Mouse (Mus musculus) heart, embryonic 10.5 days (tissue): ENCODE measurements around the gene Olfr686. TPM values are rescaled to one million over a fixed set of nuclear protein-coding genes. Genes with fewer than 3 reads are reported as not detected.

Source experiments
- DNase-seq: peaks from one replicate; pipeline ENCODE4 v3.0.0-alpha.2; 2017; ENCODE audit warnings: low spot score
- H3K27ac ChIP-seq: fragments of 300-500 bp; sonication (generic); 2 replicates; pipeline ENCODE4 v1.5.1; 2016; ENCODE audit warnings: mild to moderate bottlenecking
- H3K27me3 ChIP-seq: fragments of 300-500 bp; sonication (generic); 2 replicates; pipeline ENCODE4 v1.6.1; 2016; ENCODE audit warnings: mild to moderate bottlenecking; ENCODE audit not compliant: poor library complexity, insufficient read depth, severe bottlenecking
- H3K36me3 ChIP-seq: fragments of 300-500 bp; sonication (generic); 2 replicates; pipeline ENCODE4 v1.6.1; 2016; ENCODE audit warnings: mild to moderate bottlenecking, moderate library complexity
- H3K4me1 ChIP-seq: fragments of 300-500 bp; sonication (generic); 2 replicates; pipeline ENCODE4 v1.6.1; 2016; ENCODE audit warnings: mild to moderate bottlenecking
- H3K4me3 ChIP-seq: fragments of 300-500 bp; sonication (generic); 2 replicates; pipeline ENCODE4 v1.5.1; 2016; ENCODE audit warnings: mild to moderate bottlenecking, moderate library complexity
- H3K9me3 ChIP-seq: fragments of 300-500 bp; sonication (generic); 2 replicates; pipeline ENCODE4 v1.6.1; 2016; ENCODE audit warnings: mild to moderate bottlenecking, moderate library complexity
- WGBS: fragments of 180-500 bp; shearing (Covaris S2); methylation state at CpG from one replicate; pipeline ENCODE4 v1.1.7; 2016; 5-methylcytosine and 5-hydroxymethylcytosine counted together
- polyA plus RNA-seq: library from polyadenylated mRNA; unstranded; fragments of >200 nt; fragmentation: Nextera tagmentation; extraction: Ambion mirVana; gene quantifications from 2 replicates; pipeline ENCODE4 v1.2.1, GENCODE M21; 2016

The Olfr686 gene
- not detected in 2 replicates for polyA plus RNA-seq

DNA sequence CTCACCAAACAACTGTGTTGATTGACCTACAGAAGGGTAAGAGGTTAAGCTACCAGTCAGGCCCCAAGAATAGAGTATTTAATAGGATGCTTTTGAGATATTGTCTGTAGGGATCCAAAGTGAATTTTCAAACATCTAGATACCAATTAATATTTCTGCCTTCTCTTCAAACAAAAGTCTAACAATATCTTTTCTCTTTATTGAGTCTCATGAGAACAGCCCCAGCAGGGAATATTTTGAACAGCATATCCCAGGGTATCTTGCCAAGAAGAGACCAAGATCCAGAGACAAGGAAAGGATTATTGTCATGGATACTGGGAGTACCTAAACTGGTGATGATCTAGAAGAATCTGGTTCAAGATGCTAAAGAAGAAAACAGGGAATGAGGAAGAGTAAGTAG lies at the start of gene Olfr686:
Olfr686 (minus strand) TSS at position 101 of the 400 bp plus-strand sequence.
- no peaks in the 10 kb centered on the region for H3K9me3 ChIP-seq
- no peaks in the 10 kb centered on the region for H3K4me1 ChIP-seq
- DNase-seq, result no peak
- no peaks in the 10 kb centered on the region for H3K27me3 ChIP-seq
- H3K27ac ChIP-seq, result no peak within 1 kb of the TSS
- no peak within 1 kb of the TSS for H3K4me3 ChIP-seq
- no peaks in the 10 kb centered on the region for H3K36me3 ChIP-seq

GRCm38 (mm10) chr7:105256656-105257055 lies 49.4 kb upstream of the Olfr686 start:
- Histone ChIP-seq H3K4me1 (no peaks in the 10 kb centered on the region), H3K27me3 (no peaks in the 10 kb centered on the region), H3K27ac (no peak overlapping the region), H3K36me3 (no peaks in the 10 kb centered on the region), H3K4me3 (no peak overlapping the region), H3K9me3 (no peaks in the 10 kb centered on the region)
- 58% methylated on average over 5 of the region's 5 CpGs for WGBS
- DNase-seq, result no peak

- H3K4me3 ChIP-seq, result no peak overlapping the region
- WGBS, result 70% methylated on average over 1 of the region's 1 CpGs
- DNase-seq, result no peak
- no peaks in the 10 kb centered on the region for H3K36me3 ChIP-seq
- H3K9me3 ChIP-seq, result no peaks in the 10 kb centered on the region
- no peaks in the 10 kb centered on the region for H3K4me1 ChIP-seq
- H3K27me3 ChIP-seq, result no peaks in the 10 kb centered on the region
- H3K27ac ChIP-seq, result no peak overlapping the region
Measured at GRCm38 (mm10) chr7:105248197-105248596, 40.9 kb upstream of the Olfr686 start.

GRCm38 (mm10) chr7:105247671-105248070 lies 40.4 kb upstream of the Olfr686 start:
- no peak overlapping the region for H3K27ac ChIP-seq
- no peak overlapping the region for H3K4me3 ChIP-seq
- H3K36me3 ChIP-seq, result no peaks in the 10 kb centered on the region
- DNase-seq, result no peak
- no peaks in the 10 kb centered on the region for H3K4me1 ChIP-seq
- H3K9me3 ChIP-seq, result no peaks in the 10 kb centered on the region
- no peaks in the 10 kb centered on the region for H3K27me3 ChIP-seq
- WGBS, result 81% methylated on average over 3 of the region's 3 CpGs

DNA sequence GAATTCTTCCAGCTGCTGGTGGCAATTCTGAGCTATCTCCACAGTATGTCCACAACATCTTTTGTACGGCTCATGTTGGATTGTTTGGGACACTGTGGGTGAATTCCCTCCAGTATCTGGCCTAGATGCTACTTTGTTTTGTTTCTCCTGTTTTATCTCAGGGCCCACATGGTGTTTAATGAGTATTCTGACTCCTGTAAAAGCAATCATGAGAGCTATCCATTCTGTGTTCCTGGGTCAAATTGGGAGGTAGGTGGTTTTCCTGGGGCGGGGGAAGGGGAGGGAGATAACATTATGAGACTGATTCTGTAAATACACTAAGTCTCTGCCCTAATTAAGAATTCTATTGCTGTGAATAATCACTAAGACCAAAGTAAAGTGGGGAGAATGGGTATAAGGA lies 22.1 kb upstream of the Olfr686 start:
- WGBS, result 65% methylated on average over 2 of the region's 2 CpGs
- Histone ChIP-seq H3K4me1 (no peaks in the 10 kb centered on the region), H3K36me3 (no peaks in the 10 kb centered on the region), H3K9me3 (no peaks in the 10 kb centered on the region), H3K27ac (no peak overlapping the region), H3K27me3 (no peaks in the 10 kb centered on the region), H3K4me3 (no peak overlapping the region)
- DNase-seq, result no peak

- H3K4me3 ChIP-seq, result no peak overlapping the region
- no peaks in the 10 kb centered on the region for H3K27me3 ChIP-seq
- no peaks in the 10 kb centered on the region for H3K9me3 ChIP-seq
- WGBS, result 63% methylated on average over 1 of the region's 1 CpGs
- H3K4me1 ChIP-seq, result no peaks in the 10 kb centered on the region
- no peak for DNase-seq
- no peak overlapping the region for H3K27ac ChIP-seq
- no peaks in the 10 kb centered on the region for H3K36me3 ChIP-seq
Measured at GRCm38 (mm10) chr7:105228138-105228537, 20.9 kb upstream of the Olfr686 start.

GRCm38 (mm10) chr7:105226703-105227102 lies 19.4 kb upstream of the Olfr686 start:
- Histone ChIP-seq H3K27me3 (no peaks in the 10 kb centered on the region), H3K4me3 (no peak overlapping the region), H3K36me3 (no peaks in the 10 kb centered on the region), H3K4me1 (no peaks in the 10 kb centered on the region), H3K9me3 (no peaks in the 10 kb centered on the region), H3K27ac (no peak overlapping the region)
- no peak for DNase-seq

DNA sequence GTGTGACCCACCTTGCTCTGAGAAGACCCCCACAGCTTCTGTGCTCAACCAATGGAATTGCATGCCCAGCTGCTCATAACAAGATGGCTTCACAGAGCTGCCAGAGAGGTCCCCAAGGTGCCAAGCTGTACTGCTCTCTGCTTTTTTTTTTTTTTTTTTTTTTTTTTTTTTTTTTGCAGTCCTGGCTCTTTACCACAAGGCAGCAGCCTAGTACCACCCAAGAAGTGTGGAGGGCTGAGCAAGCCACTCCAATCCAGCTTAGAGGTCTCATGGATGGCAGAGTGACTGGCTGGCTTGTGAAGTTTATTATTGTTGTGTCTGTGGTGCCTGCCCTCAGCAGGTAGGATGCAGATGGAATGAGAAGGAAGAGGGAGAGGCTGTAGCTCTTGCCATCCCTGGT lies 18.8 kb upstream of the Olfr686 start:
- H3K4me1 ChIP-seq, result no peaks in the 10 kb centered on the region

GRCm38 (mm10) chr7:105218281-105218680 lies 11.0 kb upstream of the Olfr686 start:
- H3K27ac ChIP-seq, result no peak overlapping the region
- no peaks in the 10 kb centered on the region for H3K36me3 ChIP-seq
- H3K4me3 ChIP-seq, result no peak overlapping the region
- no peaks in the 10 kb centered on the region for H3K9me3 ChIP-seq
- DNase-seq, result no peak
- no peaks in the 10 kb centered on the region for H3K27me3 ChIP-seq
- WGBS, result 65% methylated on average over 4 of the region's 4 CpGs
- no peaks in the 10 kb centered on the region for H3K4me1 ChIP-seq

More for the DNA sequence above, 18.8 kb upstream of the Olfr686 start:
- no peaks in the 10 kb centered on the region for H3K27me3 ChIP-seq
- no peak overlapping the region for H3K4me3 ChIP-seq
- no peak for DNase-seq
- no peak overlapping the region for H3K27ac ChIP-seq
- no peaks in the 10 kb centered on the region for H3K36me3 ChIP-seq
- H3K9me3 ChIP-seq, result no peaks in the 10 kb centered on the region

DNA sequence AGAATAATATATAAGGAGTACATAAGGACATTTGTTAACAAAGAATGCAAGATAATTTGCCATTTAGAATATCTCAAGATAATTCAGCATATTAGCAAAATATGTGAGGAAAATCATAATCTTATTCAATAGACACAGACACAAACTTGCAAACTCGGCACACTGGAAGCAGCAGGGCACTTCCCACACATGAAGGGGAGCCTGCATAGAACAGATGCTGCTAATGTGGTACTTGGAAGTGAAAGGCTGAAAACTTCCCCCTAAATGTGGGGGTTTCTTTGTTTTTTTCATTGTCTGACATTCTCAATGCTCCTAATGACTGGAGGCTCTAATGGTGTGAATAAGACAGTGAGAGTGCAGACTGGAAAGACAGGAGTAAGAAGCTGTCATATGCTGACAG lies 7.5 kb upstream of the Olfr686 start:
- H3K27ac ChIP-seq, result no peak overlapping the region
- no peaks in the 10 kb centered on the region for H3K36me3 ChIP-seq
- no peaks in the 10 kb centered on the region for H3K4me1 ChIP-seq
- no peaks in the 10 kb centered on the region for H3K9me3 ChIP-seq
- H3K27me3 ChIP-seq, result no peaks in the 10 kb centered on the region
- DNase-seq, result no peak
- no peak overlapping the region for H3K4me3 ChIP-seq
- WGBS, result 63% methylated on average over 1 of the region's 1 CpGs

DNA sequence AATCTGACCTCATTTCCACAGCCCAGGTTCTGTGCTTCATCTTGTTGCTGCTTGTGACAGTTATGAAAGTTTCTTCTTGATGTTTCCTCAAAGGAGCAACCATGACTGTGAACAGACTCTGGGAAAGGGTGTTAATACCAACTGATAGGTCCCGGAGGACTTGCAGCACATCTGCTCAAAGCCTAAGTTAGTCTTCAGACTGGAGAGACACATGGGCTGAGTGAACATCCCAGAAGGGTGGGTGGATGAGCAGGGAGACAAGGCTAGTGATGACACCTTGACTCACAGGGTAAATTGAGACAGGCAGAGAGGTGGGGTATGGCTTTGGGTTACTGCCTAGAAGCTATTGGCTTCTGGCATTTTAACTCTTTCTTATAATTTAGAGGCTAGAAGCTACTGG lies 21.4 kb downstream of the Olfr686 start, which contains the start of gene Olfr685:
Olfr685 (minus strand) TSS at position 101 of the 400 bp plus-strand sequence.
- no peak within 1 kb of the TSS for H3K27ac ChIP-seq
- no peak for DNase-seq
- no peaks in the 10 kb centered on the region for H3K9me3 ChIP-seq
- WGBS, result 76% methylated on average over 1 of the region's 1 CpGs
- no peak within 1 kb of the TSS for H3K4me3 ChIP-seq
- H3K36me3 ChIP-seq, result no peaks in the 10 kb centered on the region
- H3K4me1 ChIP-seq, result no peaks in the 10 kb centered on the region
- H3K27me3 ChIP-seq, result no peaks in the 10 kb centered on the region

- no peak for DNase-seq
- Histone ChIP-seq H3K36me3 (no peaks in the 10 kb centered on the region), H3K27me3 (no peaks in the 10 kb centered on the region), H3K4me3 (no peak overlapping the region), H3K9me3 (no peaks in the 10 kb centered on the region), H3K4me1 (no peaks in the 10 kb centered on the region), H3K27ac (no peak overlapping the region)
- 53% methylated on average over 4 of the region's 4 CpGs for WGBS
Measured at GRCm38 (mm10) chr7:105170773-105171172, 36.5 kb downstream of the Olfr686 start.

DNA sequence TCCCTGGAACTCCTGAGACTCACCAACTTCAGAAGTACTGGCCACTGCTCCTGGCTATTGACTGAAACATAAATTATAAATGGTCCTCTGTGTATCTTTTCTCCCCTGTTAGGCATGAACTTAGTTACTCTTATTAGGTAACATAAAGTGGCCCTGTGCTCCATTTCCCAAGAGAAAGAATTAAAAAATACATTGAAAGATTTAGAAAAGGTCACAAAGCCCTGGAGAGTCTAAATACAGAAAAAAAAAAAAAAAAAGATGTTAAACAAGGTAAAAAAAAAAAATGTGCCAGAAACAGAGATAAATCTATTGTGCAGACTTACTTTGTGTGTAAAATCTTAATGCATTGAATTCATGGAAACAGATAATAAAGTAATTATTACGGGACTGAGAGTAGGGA lies 43.7 kb downstream of the Olfr686 start, which contains the start of gene Olfr684:
Olfr684 (minus strand) TSS at position 101 of the 400 bp plus-strand sequence.
- Histone ChIP-seq H3K4me3 (no peak within 1 kb of the TSS), H3K9me3 (no peaks in the 10 kb centered on the region), H3K27me3 (no peaks in the 10 kb centered on the region), H3K36me3 (no peaks in the 10 kb centered on the region), H3K4me1 (no peaks in the 10 kb centered on the region), H3K27ac (no peak within 1 kb of the TSS)
- WGBS, result 62% methylated on average over 1 of the region's 1 CpGs
- no peak for DNase-seq
